Mouse (Mus musculus): ENCODE results near the gene Zbed4.

Gene Zbed4

DNA sequence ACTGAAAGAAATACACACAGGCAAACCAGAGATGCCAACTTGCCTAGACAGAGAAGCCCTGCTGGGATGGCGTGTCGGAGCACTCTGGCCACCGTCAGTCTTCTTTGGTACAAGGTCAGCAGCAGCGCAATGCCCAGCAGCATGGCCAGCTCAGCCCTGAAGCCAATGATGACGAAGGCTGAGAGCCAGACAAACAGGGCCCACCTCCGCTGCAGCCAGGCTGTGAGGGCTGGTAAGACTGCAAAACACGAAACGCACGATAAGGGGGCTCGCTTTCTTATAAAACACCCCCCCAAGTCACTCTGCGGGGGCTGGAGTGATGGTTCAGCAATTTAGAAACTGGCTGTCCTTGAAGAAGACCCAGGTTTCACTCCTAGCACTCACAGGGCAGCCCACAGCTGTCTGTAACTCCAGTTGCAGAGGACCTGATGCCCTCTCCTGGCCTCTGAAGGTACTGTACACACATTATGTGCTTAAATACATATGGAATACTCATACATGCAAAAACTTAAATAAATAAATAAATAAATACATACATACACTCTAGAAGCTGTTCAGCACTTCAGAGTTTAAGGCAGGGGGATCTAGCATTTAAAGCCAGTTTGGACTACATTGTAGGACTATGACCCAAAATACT, 63.1 kb downstream of the Zbed4 start:
- DNase-seq: no peak

DNA sequence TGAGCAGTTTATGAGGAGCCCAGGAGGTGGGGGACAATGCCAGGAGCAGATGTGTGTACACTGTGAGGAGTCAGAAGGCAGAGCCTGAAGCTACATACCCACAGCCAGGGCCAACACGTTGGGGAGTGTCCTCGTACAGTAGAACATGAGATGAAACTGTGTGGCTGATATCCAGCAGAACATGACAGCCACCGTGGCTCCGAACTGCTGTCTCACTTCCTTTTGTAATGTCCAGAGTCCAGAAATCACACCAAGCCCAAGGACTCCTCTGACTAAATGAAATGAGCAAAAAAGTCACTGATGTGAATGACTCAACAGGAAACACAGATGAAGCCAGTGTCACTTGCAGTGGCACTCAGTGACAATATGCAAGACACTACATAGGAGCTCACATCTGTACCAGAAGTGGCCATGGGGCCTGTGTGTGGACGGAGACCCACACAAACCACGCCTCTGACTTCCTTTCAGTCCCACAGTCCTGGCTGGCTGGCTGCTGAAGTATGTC, 63.8 kb downstream of the Zbed4 start:
- no peak for DNase-seq

DNA sequence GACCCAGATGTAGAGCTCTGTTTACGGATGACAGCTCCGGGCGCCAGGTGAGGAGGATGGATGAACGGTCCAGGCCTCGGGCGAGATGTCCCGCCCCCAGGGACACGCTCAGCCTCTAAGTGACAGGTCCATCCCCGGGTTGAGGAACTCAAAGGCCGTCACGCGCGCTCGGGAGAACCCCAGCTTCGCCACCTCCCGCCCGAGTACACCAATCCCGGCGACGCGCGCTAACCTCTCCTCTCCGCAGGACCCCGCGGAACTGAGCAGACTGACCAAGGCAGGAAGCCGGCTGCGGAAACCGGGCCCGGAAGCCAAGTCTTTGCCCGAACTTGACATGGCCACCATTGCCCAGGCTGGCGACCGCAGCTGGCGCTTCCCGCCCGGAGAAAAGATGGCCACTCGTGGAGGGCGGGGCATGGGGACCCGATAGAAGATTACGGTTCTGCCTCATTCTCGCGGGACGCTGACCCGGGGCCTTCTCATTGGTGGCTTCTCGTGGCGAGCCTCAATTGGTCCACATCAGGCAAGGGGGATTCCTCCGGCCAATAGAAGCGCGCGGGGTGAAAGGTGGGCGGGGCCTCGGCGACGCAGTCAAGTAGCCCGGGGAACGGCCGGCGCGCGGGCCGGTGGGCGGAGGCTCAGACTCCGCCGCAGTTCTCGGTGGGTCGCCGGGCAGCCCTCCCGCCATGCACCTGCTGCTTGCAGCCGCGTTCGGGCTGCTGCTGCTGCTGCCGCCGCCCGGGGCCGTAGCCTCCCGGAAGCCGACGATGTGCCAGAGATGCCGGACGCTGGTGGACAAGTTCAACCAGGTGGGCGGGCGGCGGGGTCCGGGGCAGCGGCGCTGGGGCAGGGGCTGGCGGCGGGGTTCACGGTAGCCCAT, 67.8 kb downstream of the Zbed4 start, which contains the start of the genes Alg12 and Creld2:
Alg12 (minus strand) TSS at position 293 of the 880 bp plus-strand sequence.
Creld2 (plus strand) TSS at position 621 of the 880 bp plus-strand sequence.
- DNase-seq: peak; percentile 100

DNA sequence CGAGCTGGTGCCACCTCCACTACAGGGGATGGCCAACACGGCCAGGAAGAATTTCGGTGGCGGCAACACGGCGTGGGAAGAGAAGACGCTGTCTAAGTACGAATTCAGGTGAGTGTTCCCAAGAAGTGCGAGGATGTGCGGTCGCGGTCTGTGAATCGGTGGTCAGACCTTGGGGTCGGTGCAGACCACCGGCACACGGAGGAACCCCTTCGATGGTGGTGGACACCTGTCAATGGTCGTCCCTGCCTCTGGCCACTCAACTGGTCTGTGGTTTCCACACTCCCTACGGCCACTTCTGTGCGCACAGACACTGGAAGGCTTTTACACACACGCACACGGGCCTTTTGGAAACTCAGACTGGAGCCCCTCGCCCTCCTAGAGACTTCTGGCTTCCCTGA, 68.4 kb downstream of the Zbed4 start:
- DNase-seq: no peak

DNA sequence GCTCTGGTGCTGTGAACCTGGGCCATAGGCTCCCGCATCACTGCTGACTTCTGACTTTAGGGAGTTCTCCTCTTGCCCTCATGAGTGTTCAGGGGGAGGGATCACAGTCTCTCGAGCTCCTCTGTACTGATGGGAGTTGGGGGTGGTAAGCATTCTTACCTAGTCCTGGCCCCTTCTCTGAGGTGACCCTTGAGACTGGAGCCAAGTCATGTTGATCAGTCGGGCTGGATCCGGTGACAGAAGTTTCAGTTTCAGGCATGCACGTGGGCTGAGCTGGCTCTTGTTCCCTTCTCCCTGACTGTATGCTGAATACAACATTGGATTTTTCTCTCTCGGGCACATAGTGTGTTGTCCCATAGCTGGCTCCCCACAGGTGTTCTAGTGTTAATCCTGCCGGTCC, 69.9 kb downstream of the Zbed4 start:
- no peak for DNase-seq

DNA sequence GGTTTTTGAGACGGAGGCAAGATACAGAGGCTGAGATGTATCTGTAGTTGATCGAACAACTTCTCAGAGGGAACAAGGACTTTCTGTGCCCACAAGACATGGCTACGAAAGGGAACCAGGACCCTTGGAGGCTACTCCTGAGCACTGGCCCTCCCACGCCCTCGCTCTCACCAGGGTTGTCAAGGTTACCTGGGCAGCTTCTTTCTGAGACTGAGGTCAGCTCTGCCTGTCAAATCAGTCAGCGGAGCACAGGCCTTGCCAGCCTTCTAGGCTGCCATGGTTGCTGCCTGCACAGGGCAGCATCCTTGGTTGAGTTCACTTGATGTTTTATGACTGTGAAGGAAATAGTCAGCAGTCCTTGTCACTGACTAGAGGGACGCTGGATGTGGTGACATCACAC, 71.1 kb downstream of the Zbed4 start:
- DNase-seq: no peak

DNA sequence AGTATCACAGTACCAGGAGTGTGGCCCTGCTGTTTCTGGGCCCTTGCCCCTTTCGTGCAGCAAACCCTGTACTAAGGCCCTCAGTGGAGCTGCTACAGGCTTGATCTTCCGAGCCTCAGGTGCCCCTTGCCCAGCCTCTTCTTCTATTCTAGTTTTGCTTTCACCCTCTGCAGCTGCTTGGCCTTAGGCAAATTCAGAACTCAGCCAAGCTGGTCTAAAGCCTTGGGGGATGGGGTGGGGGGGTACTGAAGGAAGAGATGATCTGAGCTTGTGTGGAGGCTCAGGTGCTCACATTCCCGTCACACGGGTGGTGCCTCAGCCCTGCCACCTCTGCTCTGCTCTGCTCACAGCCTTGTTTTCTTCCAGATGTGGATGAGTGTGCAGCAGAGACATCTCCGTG, 71.9 kb downstream of the Zbed4 start:
- DNase-seq: no peak

DNA sequence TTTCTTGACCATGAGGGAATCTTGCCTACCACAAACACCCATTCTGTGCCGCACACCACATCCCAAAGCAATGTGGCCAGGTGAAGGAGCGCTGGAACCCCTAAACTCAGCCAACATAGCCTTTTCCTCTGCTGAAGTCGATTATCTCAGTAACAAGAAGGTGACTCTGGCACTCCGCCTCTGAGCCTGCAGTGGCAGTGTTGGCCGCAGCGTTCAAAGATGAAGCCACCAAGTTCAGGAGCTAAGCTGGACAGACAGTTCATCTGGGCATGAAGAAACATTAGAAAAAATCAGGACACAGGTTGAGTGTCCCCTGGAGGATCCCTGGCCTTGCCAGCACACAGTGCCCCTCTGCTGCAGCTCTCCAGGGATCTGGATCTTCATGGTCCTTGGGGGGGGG, 76.0 kb downstream of the Zbed4 start:
- DNase-seq: no peak

DNA sequence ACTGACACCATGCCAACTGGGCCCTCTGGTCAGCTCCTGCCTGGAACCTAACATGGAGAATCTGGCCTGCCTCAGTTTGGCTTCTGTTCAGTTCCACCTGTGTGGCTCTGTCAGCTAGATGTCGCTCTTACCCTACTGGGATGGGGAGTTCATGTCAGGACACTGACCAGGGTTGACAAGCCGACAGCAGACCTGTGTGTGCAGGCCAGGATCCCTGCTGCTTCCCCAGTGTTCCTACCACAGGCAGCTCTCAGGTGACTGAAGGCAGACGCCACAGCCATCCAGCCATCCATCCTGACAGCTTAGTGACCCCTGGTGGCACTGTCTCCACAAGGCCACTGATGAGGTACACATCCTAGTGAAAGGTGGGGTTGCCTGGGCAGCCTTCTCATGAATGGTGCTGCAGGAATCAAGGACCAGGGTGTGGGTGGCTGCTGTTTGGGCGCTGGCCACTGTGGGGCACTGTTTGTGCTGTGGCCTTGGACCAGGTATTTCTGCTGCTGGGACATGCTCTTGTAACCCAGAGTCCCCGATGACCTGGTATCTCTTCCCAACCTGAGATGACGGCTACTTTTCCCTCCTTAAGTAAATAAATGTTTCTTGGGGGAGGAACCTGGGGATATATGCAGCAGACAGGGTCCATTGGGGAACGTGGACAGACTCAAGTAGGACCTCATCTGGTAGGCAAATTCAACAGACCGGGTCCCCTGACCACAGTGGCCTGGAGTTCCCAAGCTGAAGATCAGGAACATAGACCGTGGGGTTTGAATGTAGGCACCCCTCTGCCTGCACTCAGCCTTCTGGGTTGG, 76.7 kb downstream of the Zbed4 start:
- DNase-seq: peak; percentile 79

DNA sequence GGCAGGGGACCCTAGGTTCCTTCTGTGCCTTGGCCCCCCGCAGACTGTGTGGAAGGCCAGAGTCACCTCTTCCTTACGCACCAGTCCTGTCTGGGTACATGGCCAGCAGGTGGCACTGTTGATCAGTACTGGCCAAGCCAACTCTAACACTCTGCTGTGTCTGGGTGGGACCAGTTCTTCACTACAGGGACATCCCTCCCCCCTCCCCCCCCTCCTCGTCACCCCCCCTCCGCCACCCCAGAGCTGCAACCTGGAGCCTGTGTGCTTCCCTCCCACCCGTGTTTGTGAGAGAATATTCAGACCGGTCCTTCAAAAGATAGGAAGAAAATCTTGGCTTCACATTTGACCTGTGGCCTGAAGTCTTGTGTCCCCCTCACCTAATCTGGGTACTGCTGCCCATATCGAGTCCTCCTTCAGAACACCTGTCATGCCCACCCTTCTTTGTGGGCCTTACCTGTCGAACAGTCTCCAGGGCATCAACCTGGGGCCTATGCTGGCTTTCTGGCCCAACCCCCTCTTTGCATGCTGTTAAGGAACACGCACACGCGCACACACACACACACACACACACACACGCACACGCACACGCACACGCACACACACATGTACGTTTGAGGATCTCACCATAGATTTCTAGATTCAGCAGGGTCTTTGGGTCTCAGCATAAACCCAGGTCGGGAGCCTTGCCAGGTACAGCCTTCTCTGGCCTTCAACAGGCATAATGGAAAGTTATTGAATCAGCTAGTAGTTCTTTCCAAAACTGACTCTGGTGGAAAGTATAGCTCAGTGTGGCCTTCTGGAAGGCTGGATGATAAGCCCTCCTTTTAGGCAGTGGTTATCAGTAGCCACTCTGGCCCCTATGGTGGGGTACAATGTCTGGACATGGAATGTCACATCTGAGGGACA, 77.6 kb downstream of the Zbed4 start:
- peak; percentile 93 for DNase-seq

DNA sequence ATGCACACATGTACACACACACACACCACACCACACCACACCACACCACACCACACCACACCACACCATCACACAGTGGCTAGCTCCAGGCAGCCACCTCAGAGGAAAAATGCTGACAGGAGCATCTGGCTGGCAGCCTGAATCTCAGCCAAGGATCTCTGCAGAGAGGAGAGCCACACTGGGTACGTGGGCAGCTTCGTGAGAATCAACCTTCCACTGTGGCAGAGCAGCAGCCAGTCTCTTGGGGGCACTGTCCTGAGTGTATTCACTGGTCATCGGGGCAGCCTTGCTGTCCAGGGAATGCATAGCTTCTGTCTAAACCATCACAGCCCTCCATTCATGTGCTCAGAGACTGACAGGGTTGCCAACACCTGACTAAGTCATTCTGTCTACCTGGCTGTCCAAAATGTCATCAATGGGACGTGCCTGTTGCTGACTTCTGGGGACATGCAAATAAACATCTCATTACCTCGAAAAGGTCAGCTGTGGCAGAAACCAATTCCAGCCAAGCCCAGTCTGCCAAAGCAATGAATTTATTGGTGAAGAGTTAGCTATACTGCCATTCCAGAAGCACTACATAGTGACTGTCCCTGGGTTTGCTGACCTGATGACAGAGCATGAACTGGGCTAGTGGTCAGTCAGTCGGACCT, 78.5 kb downstream of the Zbed4 start:
- DNase-seq: no peak

DNA sequence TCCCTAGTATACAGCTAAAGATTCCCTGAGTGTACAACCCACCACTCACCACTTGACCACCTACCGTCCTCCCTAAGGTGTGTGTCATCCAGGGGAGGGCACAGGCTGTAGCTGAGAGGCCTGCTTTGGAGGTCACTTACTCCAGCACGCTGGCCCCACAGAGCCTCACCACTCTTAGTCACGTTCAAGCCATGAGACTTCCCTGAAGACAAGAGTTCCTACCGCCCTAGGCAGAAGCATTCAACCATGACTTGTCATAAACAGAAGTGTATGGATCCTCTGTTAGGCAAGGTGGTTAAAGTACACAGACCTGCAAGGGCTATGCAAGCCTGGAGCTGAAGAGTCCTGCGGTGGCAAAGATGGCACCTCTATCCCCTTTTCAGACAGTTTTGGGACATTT, 79.2 kb downstream of the Zbed4 start:
- DNase-seq: no peak

DNA sequence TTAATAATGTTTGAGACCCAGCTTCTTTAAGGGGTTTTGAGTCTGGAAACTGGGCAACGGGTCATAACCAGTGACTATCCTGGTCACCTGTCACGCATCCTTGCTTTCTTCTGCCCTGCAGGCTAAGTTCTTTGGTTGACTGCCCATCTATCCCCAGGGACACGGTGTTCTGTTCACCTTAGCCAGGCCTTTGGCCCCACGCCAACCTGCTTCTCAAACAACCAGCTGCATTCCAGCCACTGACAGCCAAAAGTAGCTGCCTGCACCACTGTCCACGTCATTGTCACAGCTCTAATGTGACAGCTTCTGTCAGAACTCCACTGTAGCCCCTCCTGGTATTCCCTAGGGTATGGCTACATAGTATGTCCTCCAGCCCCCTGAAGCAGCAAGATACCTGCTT, 80.0 kb downstream of the Zbed4 start:
- DNase-seq: peak; percentile 63

DNA sequence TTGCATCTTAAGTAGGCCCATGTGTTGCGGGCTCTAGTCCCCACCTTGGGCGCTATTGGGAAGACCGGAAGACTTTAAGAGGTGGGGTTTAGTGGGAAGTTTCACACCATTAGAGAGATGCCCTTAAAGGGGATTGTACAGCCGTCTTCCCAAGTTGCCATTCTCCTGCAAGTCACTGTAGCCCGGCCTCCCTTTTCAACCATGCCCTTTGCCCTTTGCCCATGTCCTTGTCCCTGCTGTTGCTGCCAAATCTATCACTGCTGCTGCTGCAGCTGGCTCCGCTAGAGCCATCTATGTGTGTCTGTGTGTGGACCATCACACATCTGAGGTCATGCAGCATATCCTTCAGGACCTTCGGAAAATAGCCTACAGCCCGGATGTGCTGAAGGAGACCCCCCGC, 81.1 kb downstream of the Zbed4 start:
- no peak for DNase-seq
